ENCODE assay signal across 16 mouse cellular contexts in genomic region chr2:25598749-25599148, GRCm38 (mm10). TPM values are rescaled to one million over a fixed set of nuclear protein-coding genes. Genes with fewer than 3 reads are reported as not detected.
"Had no signal": no experiment of that assay in that cellular context is flagged by ENCODE, and none has a peak within 500 bp of the region (broad histone marks: within the 10 kb centered on the region; RNA-seq: fewer than 3 reads in every experiment).

No protein-coding gene starts in this region.

- DNase-seq: retina, postnatal 1 day; right cerebral cortex, adult 18-20 months; right cerebral cortex, postnatal 14 days; right cerebral cortex, postnatal 25 days; right cerebral cortex, postnatal 4 days; spleen, adult 18-20 months; thymus, adult 18-20 months; thymus, adult 2 months; thymus, postnatal 14 days; thymus, postnatal 25 days; thymus, postnatal 36 days; thymus, postnatal 4 days had no signal

RNA-seq across cellular contexts. Expression of gene Ajm1, which starts 17.2 kb away (rescaled TPM):
- total RNA-seq: neutrophil, adult 5-6 weeks had no signal

RNA-seq across cellular contexts. Expression of gene Ccdc183, which starts 18.7 kb away (rescaled TPM):
- total RNA-seq: neutrophil, adult 5-6 weeks had no signal
- polyA plus RNA-seq: small intestine, adult 2 months; spleen, adult 2 months; thymus, adult 2 months; urinary bladder, adult 2 months had no signal
